21 mouse cellular contexts compared by ENCODE assay signal in genomic region chr2:180837996-180838395, GRCm38 (mm10).
DNase-seq lines count a peak whose midpoint lies in the region; ATAC-seq and TF ChIP-seq lines count a peak whose summit lies in the region.
"Had no signal": no experiment of that assay in that cellular context is flagged by ENCODE, and none has a peak within 500 bp of the region (broad histone marks: within the 10 kb centered on the region; RNA-seq: fewer than 3 reads in every experiment).

No protein-coding gene starts in this region.

- no peaks in the 10 kb centered on the region for H3K27me3 ChIP-seq in forebrain, postnatal 0 days (ENCODE audit: insufficient read depth, low read length)
- H3K27me3 ChIP-seq in forebrain, embryonic 12.5 days = no peaks in the 10 kb centered on the region
- H3K27me3 ChIP-seq in kidney, adult 2 months (replicated peaks; ENCODE audit: control insufficient read depth, insufficient read depth, low read length) = no peaks in the 10 kb centered on the region
- H3K27me3 ChIP-seq in kidney, embryonic 16.5 days (ENCODE audit: insufficient read depth, low read length) = no peaks in the 10 kb centered on the region
- H3K27me3 ChIP-seq: hindbrain, embryonic 15.5 days had no signal

- TF ChIP-seq POLR2A in kidney, adult 2 months (IDR thresholded peaks at IDR 0.05; ENCODE audit: low read depth, low read length) = no peak

- H3K9ac ChIP-seq in forebrain, postnatal 0 days = no peak overlapping the region
- H3K9ac ChIP-seq in forebrain, embryonic 12.5 days = no peak overlapping the region
- H3K9ac ChIP-seq in kidney, embryonic 16.5 days (replicated peaks; ENCODE audit: low read length) = no peak overlapping the region
- H3K9ac ChIP-seq: heart, embryonic 15.5 days; hindbrain, embryonic 15.5 days had no signal

- no peak overlapping the region for H3K4me2 ChIP-seq in forebrain, postnatal 0 days (ENCODE audit: low read depth)
- no peak overlapping the region for H3K4me2 ChIP-seq in forebrain, embryonic 12.5 days
- H3K4me2 ChIP-seq in kidney, embryonic 16.5 days (replicated peaks; ENCODE audit: low read depth, low read length) = no peak overlapping the region
- H3K4me2 ChIP-seq: heart, embryonic 11.5 days; heart, embryonic 15.5 days; hindbrain, embryonic 15.5 days had no signal

- WGBS in forebrain, postnatal 0 days = 56% methylated on average over 3 of the region's 3 CpGs
- 72% methylated on average over 3 of the region's 3 CpGs for WGBS in forebrain, embryonic 12.5 days
- 47% methylated on average over 3 of the region's 3 CpGs for WGBS in kidney, adult 2 months
- 67% methylated on average over 3 of the region's 3 CpGs for WGBS in kidney, embryonic 16.5 days

- DNase-seq in cerebellum, postnatal 10 days = peak; percentile 61 to 63
- no peak for DNase-seq in cerebellum, adult 9-11 months
- no peak for DNase-seq in forebrain, postnatal 0 days
- DNase-seq in kidney, adult 2 months = peak; percentile 71
- DNase-seq in kidney, postnatal 36 days = peak; percentile 79 to 83
- DNase-seq in urinary bladder, postnatal 10 days (ENCODE audit: low spot score) = no peak
- DNase-seq: adrenal gland, postnatal 10 days; B cell, adult 2 months; cerebellum, adult 11 months; cerebellum, adult 9-10 months; gastrocnemius, postnatal 14 days; heart, adult 2 months had no signal

- H3K27ac ChIP-seq in forebrain, postnatal 0 days (ENCODE audit: low read depth, low read length) = peak overlapping the region; percentile 64
- no peak overlapping the region for H3K27ac ChIP-seq in forebrain, embryonic 12.5 days
- H3K27ac ChIP-seq in kidney, adult 2 months (ENCODE audit: insufficient read depth, low read depth, low read length) = no peak overlapping the region
- H3K27ac ChIP-seq in kidney, embryonic 16.5 days (ENCODE audit: low read length) = no peak overlapping the region
- H3K27ac ChIP-seq: embryonic facial prominence, embryonic 10.5 days; heart, adult 2 months; heart, embryonic 15.5 days; hindbrain, embryonic 15.5 days had no signal

- no peak overlapping the region for H3K4me3 ChIP-seq in forebrain, postnatal 0 days (ENCODE audit: low read depth, low read length)
- no peak overlapping the region for H3K4me3 ChIP-seq in forebrain, embryonic 12.5 days (replicated peaks)
- no peak overlapping the region for H3K4me3 ChIP-seq in kidney, adult 2 months (ENCODE audit: insufficient read depth, low read depth, low read length)
- H3K4me3 ChIP-seq in kidney, embryonic 16.5 days (ENCODE audit: low read length) = no peak overlapping the region
- H3K4me3 ChIP-seq: embryonic facial prominence, embryonic 10.5 days; heart, adult 2 months; heart, embryonic 15.5 days; hindbrain, embryonic 15.5 days had no signal

- H3K36me3 ChIP-seq in forebrain, postnatal 0 days (ENCODE audit: insufficient read depth) = no peaks in the 10 kb centered on the region
- no peaks in the 10 kb centered on the region for H3K36me3 ChIP-seq in forebrain, embryonic 12.5 days (replicated peaks)
- H3K36me3 ChIP-seq in kidney, adult 2 months (ENCODE audit: control insufficient read depth, insufficient read depth, low read length) = no peaks in the 10 kb centered on the region
- no peaks in the 10 kb centered on the region for H3K36me3 ChIP-seq in kidney, embryonic 16.5 days (ENCODE audit: insufficient read depth, low read length)
- H3K36me3 ChIP-seq: embryonic facial prominence, embryonic 10.5 days; G1E; heart, embryonic 15.5 days; hindbrain, embryonic 15.5 days had no signal

- TF ChIP-seq CTCF in forebrain, postnatal 0 days (IDR thresholded peaks at IDR 0.05; ENCODE audit: low read depth) = no peak
- no peak for TF ChIP-seq CTCF in kidney, adult 2 months (conservative IDR thresholded peaks at IDR 0.05; ENCODE audit: insufficient read depth, insufficient read length, low read depth, low read length)

- no peaks in the 10 kb centered on the region for H3K9me3 ChIP-seq in forebrain, postnatal 0 days (ENCODE audit: low read length)
- no peaks in the 10 kb centered on the region for H3K9me3 ChIP-seq in forebrain, embryonic 12.5 days
- no peaks in the 10 kb centered on the region for H3K9me3 ChIP-seq in kidney, embryonic 16.5 days (ENCODE audit: low read length)
- H3K9me3 ChIP-seq: embryonic facial prominence, embryonic 10.5 days; G1E; heart, embryonic 15.5 days; hindbrain, embryonic 15.5 days had no signal

- peak; percentile 34; the same call in 1 of the 2 replicates for ATAC-seq in forebrain, postnatal 0 days
- ATAC-seq in forebrain, embryonic 12.5 days (ENCODE audit: low FRiP score) = no peak
- no peak for ATAC-seq in kidney, embryonic 16.5 days (ENCODE audit: low FRiP score, low TSS enrichment)
- ATAC-seq: CD4-positive, CD25-positive, alpha-beta regulatory T cell, adult 4 months; inflammation-experienced regulatory T-cells, adult 6 months had no signal

- H3K4me1 ChIP-seq in forebrain, postnatal 0 days (ENCODE audit: insufficient read depth) = peaks cover 4% of the 10 kb centered on the region; the same call in 1 of the 2 replicates
- no peaks in the 10 kb centered on the region for H3K4me1 ChIP-seq in forebrain, embryonic 12.5 days
- no peaks in the 10 kb centered on the region for H3K4me1 ChIP-seq in kidney, adult 2 months (ENCODE audit: control insufficient read depth, insufficient read depth, low read length)
- no peaks in the 10 kb centered on the region for H3K4me1 ChIP-seq in kidney, embryonic 16.5 days (ENCODE audit: insufficient read depth, low read length)
- H3K4me1 ChIP-seq: embryonic facial prominence, embryonic 10.5 days; heart, embryonic 15.5 days had no signal

Comparison
In these comparisons a context has a peak if more than half of its experiments do, and no peak if none do; other contexts are left out.
1. DNase-seq: peak in cerebellum, postnatal 10 days (2 of 2), kidney, adult 2 months (single experiment) and kidney, postnatal 36 days (2 of 2); none in cerebellum, adult 9-11 months (single experiment), forebrain, postnatal 0 days (single experiment) and urinary bladder, postnatal 10 days (single experiment).